Mouse (Mus musculus) hindbrain, embryonic 14.5 days (tissue): Measurements from ENCODE around the gene Chrm3. TPM values are rescaled to one million over a fixed set of nuclear protein-coding genes. Genes with fewer than 3 reads are reported as not detected.
"Not testable (repeated sequence)": the region's sequence is repeated elsewhere in the genome, so short reads cannot be mapped to it uniquely, and the experiment has no call there.

Experiments
- ATAC-seq: fragments of 200-750 bp; cut with Nextera tagmentation; 2 replicates; pipeline ENCODE4 v1.8.0; 2017; ENCODE audit warnings: moderate number of reproducible peaks, mild to moderate bottlenecking, moderate TSS enrichment, moderate library complexity; ENCODE audit not compliant: low FRiP score
- DNase-seq: peaks from one replicate; pipeline ENCODE4 v3.0.0-alpha.2; 2015; ENCODE audit warnings: low spot score
- H3K27ac ChIP-seq: fragments of 300-500 bp; sonication (generic); 2 replicates; pipeline ENCODE4 v1.5.1; 2014; ENCODE audit warnings: mild to moderate bottlenecking, moderate library complexity
- H3K27me3 ChIP-seq: fragments of 300-500 bp; sonication (generic); 2 replicates; pipeline ENCODE4 v1.6.1; 2014; ENCODE audit warnings: mild to moderate bottlenecking, low read length, mixed read lengths; ENCODE audit not compliant: control insufficient read depth, insufficient read depth
- H3K36me3 ChIP-seq: fragments of 300-500 bp; sonication (generic); replicated peaks from 2 replicates; pipeline ENCODE4 v1.6.1; 2014; ENCODE audit not compliant: control insufficient read depth, insufficient read depth
- H3K4me1 ChIP-seq: fragments of 300-500 bp; sonication (generic); replicated peaks from 2 replicates; pipeline ENCODE4 v1.6.1; 2014; ENCODE audit warnings: antibody characterized with exemption, low read length, mixed read lengths; ENCODE audit not compliant: control insufficient read depth, insufficient read depth
- H3K4me2 ChIP-seq: fragments of 300-500 bp; sonication (generic); replicated peaks from 2 replicates; pipeline ENCODE4 v1.6.1; 2014; ENCODE audit warnings: mild to moderate bottlenecking, moderate library complexity
- H3K4me3 ChIP-seq: fragments of 300-500 bp; sonication (generic); replicated peaks from 2 replicates; pipeline ENCODE4 v1.5.1; 2014; ENCODE audit warnings: mild to moderate bottlenecking, low read length
- H3K9ac ChIP-seq: fragments of 300-500 bp; sonication (generic); 2 replicates; pipeline ENCODE4 v1.6.1; 2014
- H3K9me3 ChIP-seq: fragments of 300-500 bp; sonication (generic); 2 replicates; pipeline ENCODE4 v1.6.1; 2016; ENCODE audit warnings: low read length; ENCODE audit not compliant: control insufficient read depth
- WGBS: fragments of 180-500 bp; shearing (Covaris S2); extraction: QIAGEN DNeasy Blood & Tissue Kit; methylation state at CpG from one replicate; pipeline ENCODE4 v1.1.7; 2014; 5-methylcytosine and 5-hydroxymethylcytosine counted together
- polyA plus RNA-seq: library from polyadenylated mRNA; unstranded; fragments of >200 nt; fragmentation: Nextera tagmentation; extraction: Ambion mirVana; gene quantifications from 2 replicates; pipeline ENCODE4 v1.2.1, GENCODE M21; 2014

Gene Chrm3
- 3.3 and 3.8 TPM in 2 replicates for polyA plus RNA-seq

DNA sequence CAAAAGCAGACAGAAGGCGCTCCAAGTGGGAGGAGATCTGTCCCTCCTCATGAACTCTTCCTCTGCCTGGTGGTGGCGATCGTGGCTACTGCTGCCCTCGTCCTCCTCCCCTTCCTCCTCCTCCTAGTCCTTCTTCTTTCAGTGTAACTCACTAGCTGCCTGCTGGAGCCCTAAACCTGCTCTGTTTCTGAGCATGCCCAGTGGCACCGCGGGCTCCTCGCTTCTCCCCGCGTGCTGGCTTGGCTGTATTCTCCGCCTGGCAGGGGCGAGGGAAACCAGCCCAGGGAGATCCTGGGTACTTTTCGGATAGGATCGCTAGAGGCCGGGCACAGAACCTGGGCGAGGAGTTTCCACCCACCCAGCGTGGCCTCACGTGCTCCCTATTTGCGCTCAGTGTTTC is at the start of gene Chrm3:
Gene Chrm3, minus strand, starts transcription at position 71 of the 400 bp plus-strand sequence.
- H3K27me3 ChIP-seq: peaks cover 41% of the 10 kb centered on the region
- peak within 1 kb of the TSS; percentile 41; the same call in 1 of the 2 replicates for H3K27ac ChIP-seq
- H3K4me1 ChIP-seq: peaks cover 7% of the 10 kb centered on the region; the same call in 1 of the 2 replicates
- peak within 1 kb of the TSS; percentile 74 for H3K4me3 ChIP-seq
- H3K9ac ChIP-seq: peak within 1 kb of the TSS; percentile 69
- no peaks in the 10 kb centered on the region for H3K9me3 ChIP-seq
- ATAC-seq: peak; percentile 91
- DNase-seq: peak; percentile 61
- WGBS: 2% methylated on average over 18 of the region's 18 CpGs
- no peaks in the 10 kb centered on the region for H3K36me3 ChIP-seq
- peak within 1 kb of the TSS; percentile 92 for H3K4me2 ChIP-seq

DNA sequence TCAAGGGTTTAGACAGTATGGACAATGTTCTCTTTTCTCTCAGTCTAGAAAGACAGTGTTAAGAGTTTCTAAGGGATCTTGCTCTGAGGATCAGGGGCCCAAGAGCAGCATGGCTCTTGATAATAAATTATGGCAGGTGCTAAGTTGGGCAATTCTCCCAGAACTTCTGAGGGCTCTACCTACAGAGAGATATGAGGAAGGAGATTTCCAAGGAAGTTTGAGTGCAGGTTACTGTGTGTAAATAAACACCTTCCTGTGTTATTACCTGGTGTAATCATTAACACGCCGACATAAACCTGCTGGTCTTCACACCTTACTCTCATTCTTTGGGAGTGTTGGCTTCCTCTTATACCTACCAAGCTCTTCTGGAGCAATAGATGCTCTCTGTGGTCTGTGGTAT is 33.7 kb upstream of the Chrm3 start:
- no peaks in the 10 kb centered on the region for H3K4me1 ChIP-seq
- 96% methylated on average over 2 of the region's 2 CpGs for WGBS
- ATAC-seq (no peak), DNase-seq (no peak)
- no peak overlapping the region for H3K4me2 ChIP-seq
- no peaks in the 10 kb centered on the region for H3K36me3 ChIP-seq
- H3K27ac ChIP-seq: no peak overlapping the region
- H3K4me3 ChIP-seq: no peak overlapping the region
- H3K9me3 ChIP-seq: no peaks in the 10 kb centered on the region
- H3K9ac ChIP-seq: no peak overlapping the region
- no peaks in the 10 kb centered on the region for H3K27me3 ChIP-seq

DNA sequence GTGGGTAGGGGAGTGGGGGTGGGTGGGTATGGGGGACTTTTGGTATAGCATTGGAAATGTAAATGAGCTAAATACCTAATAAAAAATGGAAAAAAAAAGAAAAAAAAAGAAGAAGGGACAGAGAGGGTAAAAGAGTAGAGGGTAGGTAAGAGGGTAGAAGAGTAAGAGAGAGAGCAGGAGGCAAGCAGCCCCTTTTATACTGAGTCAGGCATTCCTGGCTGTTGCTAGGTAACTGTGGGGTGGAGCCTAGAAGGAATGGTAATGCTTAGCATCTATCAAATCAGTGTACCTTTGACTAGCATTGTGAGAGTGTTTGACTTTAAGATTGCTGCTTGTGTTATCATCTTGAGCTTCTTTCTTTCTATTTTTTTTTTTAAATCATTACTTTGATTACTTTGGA is 14.8 kb upstream of the Chrm3 start:
- not testable (repeated sequence) for H3K27ac ChIP-seq, H3K4me3 ChIP-seq, H3K9me3 ChIP-seq, H3K36me3 ChIP-seq, H3K27me3 ChIP-seq, ATAC-seq, H3K4me2 ChIP-seq, DNase-seq, H3K4me1 ChIP-seq, H3K9ac ChIP-seq

DNA sequence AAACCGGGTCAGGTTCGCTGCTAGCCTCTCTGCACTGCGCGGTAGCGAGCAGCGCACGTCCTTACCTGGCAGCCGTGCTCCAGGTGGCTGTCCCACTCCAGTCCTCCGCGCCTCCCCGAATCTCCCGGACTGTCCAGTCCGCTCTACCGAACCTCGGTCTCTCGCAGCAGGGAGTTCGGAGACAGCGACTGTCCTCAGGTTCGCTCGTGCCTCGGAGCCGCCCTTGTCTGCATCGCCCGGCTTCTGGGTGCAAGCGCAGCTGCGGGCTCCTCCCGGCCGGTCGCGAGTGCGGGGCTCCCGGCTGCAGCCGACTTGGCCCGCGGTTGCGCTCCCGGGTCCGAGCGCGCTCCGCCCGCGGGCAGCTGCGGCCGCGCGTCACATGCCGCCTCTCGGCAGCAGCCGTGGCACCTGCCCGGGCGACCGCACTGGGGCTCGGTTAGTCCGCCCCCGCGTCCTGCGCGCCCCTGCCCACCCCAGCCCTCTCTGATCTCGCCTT is 400 bp downstream of the Chrm3 start:
- Histone ChIP-seq H3K4me1 (peaks cover 7% of the 10 kb centered on the region; the same call in 1 of the 2 replicates), H3K27ac (peak overlapping the region; percentile 41; the same call in 1 of the 2 replicates), H3K4me2 (peak overlapping the region; percentile 92), H3K9me3 (no peaks in the 10 kb centered on the region), H3K4me3 (peak overlapping the region; percentile 74), H3K9ac (peak overlapping the region; percentile 69), H3K36me3 (no peaks in the 10 kb centered on the region), H3K27me3 (peaks cover 41% of the 10 kb centered on the region)
- under 1% methylated on average over 60 of the region's 60 CpGs for WGBS
- no peak for DNase-seq
- peak; percentile 73 for ATAC-seq

DNA sequence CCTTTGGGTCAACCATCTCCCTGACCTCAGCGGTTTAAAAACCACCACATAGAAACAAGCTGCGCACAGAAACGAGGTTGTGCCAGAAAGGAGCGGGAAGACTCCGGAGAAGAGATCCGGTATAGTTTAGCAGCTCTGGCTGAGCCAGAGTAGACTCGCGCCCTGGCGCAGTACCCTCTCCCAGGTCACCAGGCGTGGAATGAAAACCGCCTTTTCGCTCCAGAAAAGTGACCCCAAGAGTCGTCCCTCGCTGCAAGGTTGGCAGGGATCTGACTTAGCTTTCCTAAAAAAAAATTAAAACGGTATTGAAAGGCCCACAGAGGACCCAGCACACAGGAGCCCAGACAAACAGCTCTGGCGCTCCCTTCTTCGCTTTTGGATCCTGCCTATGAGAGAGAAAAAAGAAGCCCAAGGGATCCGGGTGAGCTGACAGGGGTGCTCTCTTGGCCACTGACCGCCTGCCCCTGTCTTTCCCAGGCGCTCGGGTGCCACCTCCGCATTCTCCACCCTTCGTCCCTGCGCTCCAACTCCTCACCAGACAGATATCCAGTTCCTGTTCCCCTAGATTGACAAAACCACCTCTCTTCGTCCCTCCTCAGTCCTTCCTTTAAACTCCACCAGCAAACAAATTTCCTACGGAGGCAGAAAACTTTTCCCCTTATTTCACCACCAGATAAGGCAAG is 990 bp downstream of the Chrm3 start:
- Histone ChIP-seq H3K9ac (peak overlapping the region; percentile 69), H3K4me2 (peak overlapping the region; percentile 92), H3K36me3 (no peaks in the 10 kb centered on the region), H3K4me1 (peaks cover 7% of the 10 kb centered on the region; the same call in 1 of the 2 replicates), H3K27ac (peak overlapping the region; percentile 41; the same call in 1 of the 2 replicates), H3K9me3 (no peaks in the 10 kb centered on the region), H3K4me3 (peak overlapping the region; percentile 74), H3K27me3 (peaks cover 41% of the 10 kb centered on the region)
- DNase-seq (no peak), ATAC-seq (peak; percentile 29; the same call in 1 of the 2 replicates)
- WGBS: 2% methylated on average over 26 of the region's 26 CpGs

DNA sequence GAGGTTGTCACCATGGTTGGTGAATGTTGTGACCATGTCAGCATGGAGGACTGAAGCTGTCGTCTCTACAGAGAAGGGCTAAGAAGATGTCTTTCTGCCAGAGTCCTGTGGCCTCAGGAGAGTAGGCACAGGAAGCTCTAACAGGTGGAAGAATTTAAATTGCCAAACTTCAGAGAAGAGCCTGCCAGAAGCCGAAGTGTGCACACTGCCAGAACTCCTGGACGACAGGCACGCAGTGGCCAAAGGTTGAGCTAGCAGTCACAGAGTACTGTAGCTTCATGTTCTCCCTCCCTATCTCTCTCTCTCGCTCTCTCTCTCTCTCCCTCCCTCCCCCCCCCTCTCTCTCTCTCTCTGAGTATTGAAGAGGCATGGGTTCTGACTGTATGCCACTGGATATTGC is 4.9 kb downstream of the Chrm3 start:
- WGBS: 87% methylated on average over 5 of the region's 5 CpGs
- H3K4me2 ChIP-seq: no peak overlapping the region
- no peaks in the 10 kb centered on the region for H3K36me3 ChIP-seq
- peaks cover 26% of the 10 kb centered on the region for H3K27me3 ChIP-seq
- no peak overlapping the region for H3K27ac ChIP-seq
- H3K4me3 ChIP-seq: no peak overlapping the region
- no peaks in the 10 kb centered on the region for H3K9me3 ChIP-seq
- no peak for ATAC-seq
- H3K9ac ChIP-seq: no peak overlapping the region
- no peak for DNase-seq
- H3K4me1 ChIP-seq: peaks cover 4% of the 10 kb centered on the region; the same call in 1 of the 2 replicates

DNA sequence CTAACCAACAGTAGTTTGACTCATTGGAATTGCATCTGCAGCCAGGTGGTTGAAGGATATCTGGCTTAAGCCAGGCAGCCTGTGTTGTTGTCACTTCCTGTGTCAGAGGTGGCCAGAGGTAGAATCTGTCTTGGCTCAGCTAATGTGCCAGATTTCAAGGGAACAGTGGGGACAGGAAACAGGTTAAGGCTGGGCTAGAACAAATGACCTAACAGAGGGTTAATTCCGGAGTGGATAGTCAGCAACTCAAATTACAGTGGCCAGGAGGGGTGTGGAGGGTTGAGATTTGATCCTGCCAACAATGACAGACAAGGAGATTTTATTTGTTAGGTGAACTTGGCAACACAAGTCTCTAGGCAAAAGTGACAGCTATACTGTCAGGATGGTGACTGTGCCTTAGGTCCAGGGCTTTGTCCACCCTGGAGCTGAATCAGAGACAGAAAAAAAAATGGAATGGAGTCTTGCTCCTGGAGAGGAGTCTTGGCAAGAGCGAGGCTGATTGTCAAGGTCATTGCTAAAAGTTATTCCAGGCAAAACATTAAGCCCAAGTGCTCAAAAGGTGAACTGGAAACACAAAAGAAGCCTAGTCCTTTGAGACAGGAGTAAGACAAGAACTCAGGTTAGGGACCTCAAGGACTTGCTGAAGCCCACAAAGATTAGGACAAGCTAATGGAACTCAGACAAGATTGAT is 5.6 kb downstream of the Chrm3 start:
- Histone ChIP-seq H3K4me2 (no peak overlapping the region), H3K9ac (no peak overlapping the region), H3K27ac (no peak overlapping the region), H3K36me3 (no peaks in the 10 kb centered on the region), H3K4me1 (peaks cover 4% of the 10 kb centered on the region; the same call in 1 of the 2 replicates), H3K4me3 (no peak overlapping the region), H3K9me3 (no peaks in the 10 kb centered on the region), H3K27me3 (peaks cover 24% of the 10 kb centered on the region)
- WGBS: 75% methylated on average over 2 of the region's 2 CpGs
- DNase-seq (no peak), ATAC-seq (no peak)

DNA sequence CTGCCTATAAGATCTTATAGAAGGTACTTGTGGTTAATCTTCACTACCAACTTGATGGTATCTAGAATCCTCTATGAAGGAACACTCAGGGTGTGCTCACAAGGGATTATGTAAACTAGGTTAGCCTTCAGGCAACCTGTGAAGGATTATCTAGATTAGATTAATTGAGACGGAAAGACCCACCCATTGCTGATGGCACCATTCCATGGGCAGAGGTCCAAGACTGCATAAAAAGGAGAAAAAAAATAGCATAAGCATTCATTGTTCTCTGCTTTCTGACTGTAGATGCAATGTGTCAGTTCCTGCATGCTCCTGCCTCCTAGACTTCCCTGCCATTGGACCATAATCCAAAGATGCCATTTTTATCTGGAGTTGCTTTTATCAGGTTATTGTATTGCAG is 8.5 kb downstream of the Chrm3 start:
- H3K9me3 ChIP-seq: no peaks in the 10 kb centered on the region
- H3K27ac ChIP-seq: no peak overlapping the region
- no peaks in the 10 kb centered on the region for H3K36me3 ChIP-seq
- 58% methylated on average over 1 of the region's 1 CpGs for WGBS
- DNase-seq: no peak
- H3K4me2 ChIP-seq: no peak overlapping the region
- H3K4me3 ChIP-seq: no peak overlapping the region
- no peaks in the 10 kb centered on the region for H3K4me1 ChIP-seq
- H3K9ac ChIP-seq: no peak overlapping the region
- no peaks in the 10 kb centered on the region; the same call in 1 of the 2 replicates for H3K27me3 ChIP-seq
- ATAC-seq: no peak

DNA sequence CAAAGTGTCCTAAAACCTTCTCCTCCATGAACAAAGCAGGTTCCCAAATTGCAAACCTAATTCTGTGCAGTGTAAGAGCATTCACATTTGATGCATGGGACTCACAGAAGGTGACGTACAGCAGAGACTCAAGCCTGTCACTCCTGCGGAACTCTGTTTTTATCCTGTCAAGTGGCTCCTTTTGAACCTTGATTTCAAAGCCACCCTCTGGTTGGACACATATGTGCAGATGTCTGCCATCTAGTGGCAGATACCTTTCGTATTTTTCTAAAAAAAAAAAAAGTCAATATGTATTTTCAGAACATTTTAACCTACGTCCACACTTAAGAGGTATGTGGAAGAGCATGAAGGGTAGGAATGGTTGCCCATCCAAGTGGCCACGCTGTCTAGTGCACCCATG is 16.3 kb downstream of the Chrm3 start:
- Histone ChIP-seq H3K4me3 (no peak overlapping the region), H3K27me3 (no peaks in the 10 kb centered on the region), H3K36me3 (no peaks in the 10 kb centered on the region), H3K27ac (no peak overlapping the region), H3K9ac (no peak overlapping the region), H3K4me1 (no peaks in the 10 kb centered on the region), H3K4me2 (no peak overlapping the region), H3K9me3 (no peaks in the 10 kb centered on the region)
- DNase-seq (no peak), ATAC-seq (no peak)
- WGBS: 75% methylated on average over 5 of the region's 5 CpGs
